Mouse (Mus musculus): ENCODE results near the gene Itk. TPM values are rescaled to one million over a fixed set of nuclear protein-coding genes. Genes with fewer than 3 reads are reported as not detected.

The Itk gene
- polyA plus RNA-seq, 1 experiment from 2014 or later = not detected

GRCm38 (mm10) chr11:46418860-46419259, 29.5 kb upstream of the Itk start:
- no peaks in the 10 kb centered on the region for H3K4me1 ChIP-seq (replicated peaks; ENCODE audit: control insufficient read depth, insufficient read depth, low read length)
- H3K36me3 ChIP-seq (ENCODE audit: control insufficient read depth, insufficient read depth, low read length) = no peaks in the 10 kb centered on the region
- H3K9ac ChIP-seq (ENCODE audit: low read depth, low read length) = no peak overlapping the region
- DNase-seq (ENCODE audit: low spot score) (no peak), ATAC-seq (ENCODE audit: low FRiP score) (no peak)
- H3K27me3 ChIP-seq (ENCODE audit: control insufficient read depth, insufficient read depth, low read length) = no peaks in the 10 kb centered on the region
- no peak overlapping the region for H3K4me2 ChIP-seq (replicated peaks; ENCODE audit: low read depth, low read length)
- WGBS = 93% methylated on average over 5 of the region's 5 CpGs
- no peak overlapping the region for H3K4me3 ChIP-seq (ENCODE audit: low read depth, low read length)
- no peak overlapping the region for H3K27ac ChIP-seq (ENCODE audit: low read depth, low read length)
- no peaks in the 10 kb centered on the region for H3K9me3 ChIP-seq (ENCODE audit: control insufficient read depth, low read length)

GRCm38 (mm10) chr11:46418438-46418837, 29.1 kb upstream of the Itk start:
- Histone ChIP-seq H3K4me3 (ENCODE audit: low read depth, low read length) (no peak overlapping the region), H3K9ac (ENCODE audit: low read depth, low read length) (no peak overlapping the region), H3K4me1 (replicated peaks; ENCODE audit: control insufficient read depth, insufficient read depth, low read length) (no peaks in the 10 kb centered on the region), H3K9me3 (ENCODE audit: control insufficient read depth, low read length) (no peaks in the 10 kb centered on the region), H3K36me3 (ENCODE audit: control insufficient read depth, insufficient read depth, low read length) (no peaks in the 10 kb centered on the region), H3K4me2 (replicated peaks; ENCODE audit: low read depth, low read length) (no peak overlapping the region), H3K27me3 (ENCODE audit: control insufficient read depth, insufficient read depth, low read length) (no peaks in the 10 kb centered on the region), H3K27ac (ENCODE audit: low read depth, low read length) (no peak overlapping the region)
- 73% methylated on average over 1 of the region's 1 CpGs for WGBS
- ATAC-seq (ENCODE audit: low FRiP score) = no peak
- DNase-seq (ENCODE audit: low spot score) = no peak

GRCm38 (mm10) chr11:46410018-46410563, 20.8 kb upstream of the Itk start:
- no peak overlapping the region for H3K27ac ChIP-seq (ENCODE audit: low read depth, low read length)
- H3K36me3 ChIP-seq (ENCODE audit: control insufficient read depth, insufficient read depth, low read length) = no peaks in the 10 kb centered on the region
- H3K4me2 ChIP-seq (replicated peaks; ENCODE audit: low read depth, low read length) = no peak overlapping the region
- no peak for DNase-seq (ENCODE audit: low spot score)
- no peak for ATAC-seq (ENCODE audit: low FRiP score)
- no peaks in the 10 kb centered on the region for H3K4me1 ChIP-seq (replicated peaks; ENCODE audit: control insufficient read depth, insufficient read depth, low read length)
- H3K9ac ChIP-seq (ENCODE audit: low read depth, low read length) = no peak overlapping the region
- no peaks in the 10 kb centered on the region for H3K27me3 ChIP-seq (ENCODE audit: control insufficient read depth, insufficient read depth, low read length)
- H3K4me3 ChIP-seq (ENCODE audit: low read depth, low read length) = no peak overlapping the region
- WGBS = 47% methylated on average over 2 of the region's 2 CpGs
- H3K9me3 ChIP-seq (ENCODE audit: control insufficient read depth, low read length) = no peaks in the 10 kb centered on the region

GRCm38 (mm10) chr11:46406721-46407120, 17.4 kb upstream of the Itk start:
- H3K27ac ChIP-seq (ENCODE audit: low read depth, low read length) = no peak overlapping the region
- H3K4me1 ChIP-seq (replicated peaks; ENCODE audit: control insufficient read depth, insufficient read depth, low read length) = no peaks in the 10 kb centered on the region
- no peak overlapping the region; the same call in 1 of the 2 replicates for H3K4me2 ChIP-seq (replicated peaks; ENCODE audit: low read depth, low read length)
- no peak overlapping the region for H3K4me3 ChIP-seq (ENCODE audit: low read depth, low read length)
- 31% methylated on average over 10 of the region's 10 CpGs for WGBS
- ATAC-seq (ENCODE audit: low FRiP score) (no peak), DNase-seq (ENCODE audit: low spot score) (no peak)
- no peak overlapping the region for H3K9ac ChIP-seq (ENCODE audit: low read depth, low read length)
- no peaks in the 10 kb centered on the region for H3K36me3 ChIP-seq (ENCODE audit: control insufficient read depth, insufficient read depth, low read length)
- no peaks in the 10 kb centered on the region for H3K9me3 ChIP-seq (ENCODE audit: control insufficient read depth, low read length)
- H3K27me3 ChIP-seq (ENCODE audit: control insufficient read depth, insufficient read depth, low read length) = no peaks in the 10 kb centered on the region

- ATAC-seq (ENCODE audit: low FRiP score) (no peak), DNase-seq (ENCODE audit: low spot score) (no peak)
- WGBS = 86% methylated on average over 16 of the region's 16 CpGs
- no peak overlapping the region for H3K27ac ChIP-seq (ENCODE audit: low read depth, low read length)
- H3K4me3 ChIP-seq (ENCODE audit: low read depth, low read length) = no peak overlapping the region
- no peak overlapping the region for H3K4me2 ChIP-seq (replicated peaks; ENCODE audit: low read depth, low read length)
- no peaks in the 10 kb centered on the region for H3K9me3 ChIP-seq (ENCODE audit: control insufficient read depth, low read length)
- H3K27me3 ChIP-seq (ENCODE audit: control insufficient read depth, insufficient read depth, low read length) = no peaks in the 10 kb centered on the region
- no peak overlapping the region for H3K9ac ChIP-seq (ENCODE audit: low read depth, low read length)
- H3K36me3 ChIP-seq (ENCODE audit: control insufficient read depth, insufficient read depth, low read length) = no peaks in the 10 kb centered on the region
- no peaks in the 10 kb centered on the region for H3K4me1 ChIP-seq (replicated peaks; ENCODE audit: control insufficient read depth, insufficient read depth, low read length)
These were observed 15.7 kb upstream of the Itk start for GRCm38 (mm10) chr11:46404986-46405385.

- Histone ChIP-seq H3K9me3 (ENCODE audit: control insufficient read depth, low read length) (no peaks in the 10 kb centered on the region), H3K4me3 (ENCODE audit: low read depth, low read length) (no peak overlapping the region), H3K4me1 (replicated peaks; ENCODE audit: control insufficient read depth, insufficient read depth, low read length) (no peaks in the 10 kb centered on the region), H3K9ac (ENCODE audit: low read depth, low read length) (no peak overlapping the region), H3K36me3 (ENCODE audit: control insufficient read depth, insufficient read depth, low read length) (no peaks in the 10 kb centered on the region), H3K4me2 (replicated peaks; ENCODE audit: low read depth, low read length) (no peak overlapping the region), H3K27ac (ENCODE audit: low read depth, low read length) (no peak overlapping the region), H3K27me3 (ENCODE audit: control insufficient read depth, insufficient read depth, low read length) (no peaks in the 10 kb centered on the region)
- ATAC-seq (ENCODE audit: low FRiP score) (no peak), DNase-seq (ENCODE audit: low spot score) (no peak)
- WGBS = 81% methylated on average over 12 of the region's 12 CpGs
These were observed 12.2 kb upstream of the Itk start for GRCm38 (mm10) chr11:46401555-46401954.

GRCm38 (mm10) chr11:46398933-46399383, 9.6 kb upstream of the Itk start:
- Histone ChIP-seq H3K4me2 (replicated peaks; ENCODE audit: low read depth, low read length) (no peak overlapping the region), H3K9ac (ENCODE audit: low read depth, low read length) (no peak overlapping the region), H3K27me3 (ENCODE audit: control insufficient read depth, insufficient read depth, low read length) (no peaks in the 10 kb centered on the region), H3K4me1 (replicated peaks; ENCODE audit: control insufficient read depth, insufficient read depth, low read length) (no peaks in the 10 kb centered on the region), H3K27ac (ENCODE audit: low read depth, low read length) (no peak overlapping the region), H3K4me3 (ENCODE audit: low read depth, low read length) (no peak overlapping the region), H3K36me3 (ENCODE audit: control insufficient read depth, insufficient read depth, low read length) (no peaks in the 10 kb centered on the region), H3K9me3 (ENCODE audit: control insufficient read depth, low read length) (no peaks in the 10 kb centered on the region)
- no peak for ATAC-seq (ENCODE audit: low FRiP score)
- DNase-seq (ENCODE audit: low spot score) = peak; percentile 10
- WGBS = 68% methylated on average over 5 of the region's 5 CpGs

- DNase-seq (ENCODE audit: low spot score) (no peak), ATAC-seq (ENCODE audit: low FRiP score) (no peak)
- Histone ChIP-seq H3K9ac (ENCODE audit: low read depth, low read length) (no peak overlapping the region), H3K27me3 (ENCODE audit: control insufficient read depth, insufficient read depth, low read length) (no peaks in the 10 kb centered on the region), H3K4me1 (replicated peaks; ENCODE audit: control insufficient read depth, insufficient read depth, low read length) (no peaks in the 10 kb centered on the region), H3K4me2 (replicated peaks; ENCODE audit: low read depth, low read length) (no peak overlapping the region), H3K27ac (ENCODE audit: low read depth, low read length) (no peak overlapping the region), H3K36me3 (ENCODE audit: control insufficient read depth, insufficient read depth, low read length) (no peaks in the 10 kb centered on the region), H3K4me3 (ENCODE audit: low read depth, low read length) (no peak overlapping the region), H3K9me3 (ENCODE audit: control insufficient read depth, low read length) (no peaks in the 10 kb centered on the region)
- WGBS = 89% methylated on average over 4 of the region's 4 CpGs
These were observed 9.2 kb upstream of the Itk start for GRCm38 (mm10) chr11:46398473-46398872.

- Histone ChIP-seq H3K9ac (ENCODE audit: low read depth, low read length) (no peak overlapping the region), H3K4me3 (ENCODE audit: low read depth, low read length) (no peak overlapping the region), H3K36me3 (ENCODE audit: control insufficient read depth, insufficient read depth, low read length) (no peaks in the 10 kb centered on the region), H3K4me2 (replicated peaks; ENCODE audit: low read depth, low read length) (no peak overlapping the region), H3K9me3 (ENCODE audit: control insufficient read depth, low read length) (no peaks in the 10 kb centered on the region), H3K27ac (ENCODE audit: low read depth, low read length) (no peak overlapping the region), H3K4me1 (replicated peaks; ENCODE audit: control insufficient read depth, insufficient read depth, low read length) (no peaks in the 10 kb centered on the region), H3K27me3 (ENCODE audit: control insufficient read depth, insufficient read depth, low read length) (no peaks in the 10 kb centered on the region)
- WGBS = 63% methylated on average over 2 of the region's 2 CpGs
- ATAC-seq (ENCODE audit: low FRiP score) = no peak
- DNase-seq (ENCODE audit: low spot score) = no peak
These were observed 8.6 kb upstream of the Itk start for GRCm38 (mm10) chr11:46397900-46398299.

All from hindbrain, embryonic 11.5 days (tissue).